Mouse (Mus musculus) ES-E14 (cell line): Measurements from ENCODE around the gene Tmem213.

Source experiments
- CHD2 ChIP-seq: IDR thresholded peaks from 2 replicates; pipeline ENCODE4 v1.6.1; 2014; ENCODE audit warnings: mild to moderate bottlenecking, low read depth, low read length, inconsistent platforms
- HCFC1 ChIP-seq: IDR thresholded peaks from 2 replicates; pipeline ENCODE4 v1.6.1; 2012; ENCODE audit warnings: low read length, inconsistent platforms, borderline replicate concordance; ENCODE audit not compliant: insufficient read depth
- ZC3H11A ChIP-seq: IDR thresholded peaks from 2 replicates; pipeline ENCODE4 v1.6.1; 2012; ENCODE audit warnings: low read depth, mild to moderate bottlenecking, inconsistent platforms, low read length, borderline replicate concordance
- ZNF384 ChIP-seq: IDR thresholded peaks from 2 replicates; pipeline ENCODE4 v1.6.1; 2012; ENCODE audit warnings: low read depth, low read length, inconsistent platforms

- TF ChIP-seq HCFC1 (no peak), ZNF384 (no peak), CHD2 (no peak), ZC3H11A (no peak)
Observed at GRCm38 (mm10) chr6:38064621-38065020, 44.4 kb upstream of the Tmem213 start.
